Mouse (Mus musculus) stomach, postnatal 0 days (tissue): ENCODE data around the gene Pno1.

Source experiments
- CTCF ChIP-seq: IDR thresholded peaks from 2 replicates; pipeline ENCODE4 v1.5.1; 2016; ENCODE audit warnings: antibody characterized with exemption, low read depth, mild to moderate bottlenecking, moderate library complexity
- EP300 ChIP-seq: optimal IDR thresholded peaks from 2 replicates; pipeline ENCODE3; 2016; ENCODE audit warnings: antibody characterized with exemption

- TF ChIP-seq EP300 (no peak), CTCF (no peak)
Measured at GRCm38 (mm10) chr11:17248715-17249114, 37.3 kb upstream of the Pno1 start.
